Mouse (Mus musculus) heart, adult 2 months (tissue): Measurements from ENCODE around the gene Rarg. TPM values are rescaled to one million over a fixed set of nuclear protein-coding genes. Genes with fewer than 3 reads are reported as not detected.

Source experiments
- DNase-seq, 2 experiments: peaks; one replicate each; pipeline ENCODE4 v3.0.0; 2021
- H3K27ac ChIP-seq: fragments of 200-600 bp; 2 replicates; pipeline ENCODE4 v1.8.1; 2022
- H3K27me3 ChIP-seq: fragments of 200-500 bp; 2 replicates; pipeline ENCODE4 v1.6.1; 2012; ENCODE audit warnings: mild to moderate bottlenecking, low read length, inconsistent platforms, mixed read lengths; ENCODE audit not compliant: control insufficient read depth, insufficient read depth
- H3K36me3 ChIP-seq: fragments of 200-500 bp; 2 replicates; pipeline ENCODE4 v1.6.1; 2012; ENCODE audit warnings: low read length, inconsistent platforms; ENCODE audit not compliant: control insufficient read depth, insufficient read depth
- H3K4me1 ChIP-seq: fragments of 200-500 bp; 2 replicates; pipeline ENCODE4 v1.6.1; 2011; ENCODE audit warnings: low read length; ENCODE audit not compliant: control insufficient read depth, insufficient read depth
- H3K4me3 ChIP-seq: fragments of 200-600 bp; 2 replicates; pipeline ENCODE4 v1.8.1; 2022
- H3K79me2 ChIP-seq: fragments of 200-500 bp; replicated peaks from 2 replicates; pipeline ENCODE4 v1.6.1; 2012; ENCODE audit warnings: mild to moderate bottlenecking, inconsistent platforms, low read length, moderate library complexity, mixed read lengths; ENCODE audit not compliant: control insufficient read depth, insufficient read depth
- H3K9ac ChIP-seq: fragments of 200-500 bp; 2 replicates; pipeline ENCODE4 v1.6.1; 2012; ENCODE audit warnings: low read depth, mild to moderate bottlenecking, control low read depth, inconsistent platforms, low read length, mixed read lengths
- CTCF ChIP-seq: fragments of 200-600 bp; IDR thresholded peaks from 2 replicates; pipeline ENCODE4 v1.8.1; 2022; ENCODE audit warnings: antibody characterized with exemption, mild to moderate bottlenecking, moderate library complexity
- EP300 ChIP-seq: fragments of 200-500 bp; IDR thresholded peaks from 2 replicates; pipeline ENCODE4 v1.6.1; 2011; ENCODE audit warnings: low read depth, low read length, control low read depth; ENCODE audit not compliant: insufficient read depth
- POLR2A ChIP-seq: fragments of 200-500 bp; IDR thresholded peaks from 2 replicates; pipeline ENCODE4 v1.6.1; 2011; ENCODE audit warnings: mild to moderate bottlenecking, low read depth, low read length, control low read depth; ENCODE audit not compliant: insufficient read depth
- WGBS: fragments of 180-500 bp; shearing (Covaris S2); methylation state at CpG from one replicate; pipeline ENCODE4 v1.1.7; 2018; 5-methylcytosine and 5-hydroxymethylcytosine counted together
- intact Hi-C: fragments of 180-260 bp; cut with DNase I; formaldehyde crosslinking; loops from one replicate; pipeline ENCODE4 v1.15.1; 2025
- polyA plus RNA-seq: library from polyadenylated mRNA; depleted of rRNA; stranded (reverse); fragments of >200 nt; gene quantifications from 2 replicates; pipeline ENCODE4 v1.2.3, GENCODE M21; 2012
- total RNA-seq, 2 experiments: library from RNA; stranded (reverse); gene quantifications; 2 replicates each; pipeline ENCODE4 v1.2.3; 2021

Gene Rarg
- total and polyA plus RNA-seq, 3 experiments, result 18.1 to 20.3 (median 19.9) TPM

- no peaks in the 10 kb centered on the region for H3K27me3 ChIP-seq
- intact Hi-C loops, result no loop called here
- DNase-seq, result peak; percentile 53 to 66
- H3K9ac ChIP-seq, result peak overlapping the region; percentile 90
- peak overlapping the region; percentile 78 for H3K4me3 ChIP-seq
- peak overlapping the region; percentile 96 for H3K27ac ChIP-seq
- TF ChIP-seq EP300 (no peak), POLR2A (0 out of 2 replicates have a peak, but pooled peaks have one; percentile 17)
- H3K36me3 ChIP-seq, result no peaks in the 10 kb centered on the region
- 6% methylated on average over 18 of the region's 19 CpGs for WGBS
- H3K4me1 ChIP-seq, result peaks cover 18% of the 10 kb centered on the region
- peaks cover 2% of the 10 kb centered on the region; the same call in 1 of the 2 replicates for H3K79me2 ChIP-seq
Observed at GRCm38 (mm10) chr15:102244306-102245191, 12.8 kb downstream of the Rarg start.

GRCm38 (mm10) chr15:102243229-102244190, 13.8 kb downstream of the Rarg start:
- WGBS, result 35% methylated on average over 22 of the region's 22 CpGs
- H3K9ac ChIP-seq, result peak overlapping the region; percentile 66
- H3K27me3 ChIP-seq, result no peaks in the 10 kb centered on the region
- TF ChIP-seq CTCF (peak; percentile 24; the same call in 1 of the 2 replicates), EP300 (0 out of 2 replicates have a peak, but pooled peaks have one; percentile 29), POLR2A (peak; percentile 57; the same call in 1 of the 2 replicates)
- peak overlapping the region; percentile 96 for H3K27ac ChIP-seq
- peak overlapping the region; percentile 78 for H3K4me3 ChIP-seq
- peaks cover 18% of the 10 kb centered on the region for H3K4me1 ChIP-seq
- DNase-seq, result peak; percentile 77 to 86
- no peaks in the 10 kb centered on the region for H3K36me3 ChIP-seq
- peaks cover 2% of the 10 kb centered on the region; the same call in 1 of the 2 replicates for H3K79me2 ChIP-seq
- intact Hi-C loops, result no loop called here

GRCm38 (mm10) chr15:102242404-102243228, 14.7 kb downstream of the Rarg start:
- intact Hi-C loops, result no loop called here
- no peaks in the 10 kb centered on the region for H3K27me3 ChIP-seq
- TF ChIP-seq EP300 (no peak), POLR2A (no peak), CTCF (no peak)
- peak overlapping the region; percentile 96 for H3K27ac ChIP-seq
- H3K79me2 ChIP-seq, result peaks cover 2% of the 10 kb centered on the region; the same call in 1 of the 2 replicates
- H3K4me3 ChIP-seq, result no peak overlapping the region
- peak in 1 of 2 experiments; percentile 27 for DNase-seq
- WGBS, result 75% methylated on average over 12 of the region's 12 CpGs
- H3K4me1 ChIP-seq, result peaks cover 18% of the 10 kb centered on the region
- H3K9ac ChIP-seq, result peak overlapping the region; percentile 66
- H3K36me3 ChIP-seq, result no peaks in the 10 kb centered on the region

- no peaks in the 10 kb centered on the region; the same call in 1 of the 2 replicates for H3K36me3 ChIP-seq
- DNase-seq, result peak; percentile 64 to 71
- TF ChIP-seq EP300 (peak; percentile 84), CTCF (no peak), POLR2A (peak; percentile 75)
- H3K4me3 ChIP-seq, result no peak overlapping the region
- peak overlapping the region; percentile 76 for H3K27ac ChIP-seq
- H3K27me3 ChIP-seq, result no peaks in the 10 kb centered on the region
- peak overlapping the region; percentile 45; the same call in 1 of the 2 replicates for H3K9ac ChIP-seq
- peaks cover 2% of the 10 kb centered on the region; the same call in 1 of the 2 replicates for H3K79me2 ChIP-seq
- 34% methylated on average over 4 of the region's 4 CpGs for whole genome bisulfite sequencing
- peaks cover 20% of the 10 kb centered on the region for H3K4me1 ChIP-seq
- intact Hi-C loops, result no loop called here
Observed at GRCm38 (mm10) chr15:102240607-102241006, 16.7 kb downstream of the Rarg start.

GRCm38 (mm10) chr15:102239851-102240250, 17.5 kb downstream of the Rarg start:
- Histone ChIP-seq H3K4me1 (peaks cover 20% of the 10 kb centered on the region), H3K27ac (peak overlapping the region; percentile 63), H3K9ac (peak overlapping the region; percentile 5; the same call in 1 of the 2 replicates), H3K36me3 (no peaks in the 10 kb centered on the region; the same call in 1 of the 2 replicates), H3K27me3 (no peaks in the 10 kb centered on the region), H3K79me2 (peaks cover 2% of the 10 kb centered on the region; the same call in 1 of the 2 replicates), H3K4me3 (no peak overlapping the region)
- intact Hi-C loops, result loop anchor here (1.0 kb wide), 2 partner anchors 39 to 76 kb away; partner anchors contain the start of gene Mfsd5
- peak in 1 of 2 experiments; percentile 28 for DNase-seq
- WGBS, result 75% methylated on average over 11 of the region's 11 CpGs
- TF ChIP-seq CTCF, result no peak
- TF ChIP-seq EP300, result no peak
- no peak for TF ChIP-seq POLR2A
